Mouse (Mus musculus): ENCODE measurements around the gene Draxin. TPM values are rescaled to one million over a fixed set of nuclear protein-coding genes. Genes with fewer than 3 reads are reported as not detected.

Gene Draxin
- polyA plus RNA-seq, 1 experiment from 2014 or later, result 15.7 TPM

- H3K9me3 ChIP-seq, result no peaks in the 10 kb centered on the region
- H3K4me1 ChIP-seq, result peaks cover 41% of the 10 kb centered on the region
- ATAC-seq (replicated peaks), result no peak
- peaks cover 61% of the 10 kb centered on the region for H3K27me3 ChIP-seq (replicated peaks)
- no peak overlapping the region for H3K9ac ChIP-seq
- under 1% methylated on average over 16 of the region's 16 CpGs for WGBS
- H3K4me2 ChIP-seq, result peak overlapping the region; percentile 53
- H3K4me3 ChIP-seq, result peak overlapping the region; percentile 29
- no peaks in the 10 kb centered on the region for H3K36me3 ChIP-seq (replicated peaks)
- H3K27ac ChIP-seq, result no peak overlapping the region
Measured at GRCm38 (mm10) chr4:148164461-148164860, 34.0 kb upstream of the Draxin start.

DNA sequence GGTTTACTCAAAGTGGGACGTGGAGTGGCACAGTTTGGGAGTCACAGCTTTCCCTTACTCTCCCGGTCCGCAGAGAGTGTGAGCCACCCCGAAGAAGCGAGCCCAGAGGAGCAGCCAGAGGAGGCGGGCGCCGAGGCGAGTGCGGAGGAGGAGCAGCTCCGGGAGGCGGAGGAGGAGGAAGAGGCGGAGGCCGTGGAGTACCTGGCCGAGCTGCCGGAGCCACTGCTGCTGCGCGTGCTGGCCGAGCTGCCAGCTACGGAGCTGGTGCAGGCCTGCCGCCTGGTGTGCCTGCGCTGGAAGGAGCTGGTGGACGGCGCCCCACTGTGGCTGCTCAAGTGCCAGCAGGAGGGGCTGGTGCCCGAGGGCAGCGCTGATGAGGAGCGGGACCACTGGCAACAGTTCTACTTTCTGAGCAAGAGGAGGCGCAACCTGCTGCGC, 33.5 kb upstream of the Draxin start:
- peaks cover 39% of the 10 kb centered on the region for H3K4me1 ChIP-seq
- no peak for ATAC-seq (replicated peaks)
- under 1% methylated on average over 29 of the region's 29 CpGs for WGBS

GRCm38 (mm10) chr4:148160436-148161390, 30.2 kb upstream of the Draxin start, which contains the start of the genes Fbxo44 and Fbxo2:
Gene Fbxo44 (minus strand): TSS chr4:148160482.
Gene Fbxo2 (plus strand): TSS chr4:148160621.
- peak; percentile 77 for ATAC-seq (replicated peaks)
- Histone ChIP-seq H3K27me3 (replicated peaks) (peaks cover 44% of the 10 kb centered on the region), H3K9me3 (no peaks in the 10 kb centered on the region), H3K9ac (peak within 1 kb of the TSS; percentile 84), H3K4me1 (peaks cover 47% of the 10 kb centered on the region), H3K4me2 (peak within 1 kb of the TSS; percentile 94), H3K27ac (peak within 1 kb of the TSS; percentile 90), H3K4me3 (peak within 1 kb of the TSS; percentile 79), H3K36me3 (replicated peaks) (peaks cover 13% of the 10 kb centered on the region)
- WGBS, result under 1% methylated on average over 43 of the region's 43 CpGs

More for the DNA sequence above, 33.5 kb upstream of the Draxin start:
- H3K4me3 ChIP-seq, result peak overlapping the region; percentile 29
- no peaks in the 10 kb centered on the region for H3K36me3 ChIP-seq (replicated peaks)
- no peaks in the 10 kb centered on the region for H3K9me3 ChIP-seq
- H3K9ac ChIP-seq, result peak overlapping the region; percentile 20; the same call in 1 of the 2 replicates
- H3K27me3 ChIP-seq (replicated peaks), result peaks cover 59% of the 10 kb centered on the region
- no peak overlapping the region for H3K27ac ChIP-seq
- peak overlapping the region; percentile 53 for H3K4me2 ChIP-seq

- Histone ChIP-seq H3K27ac (peak overlapping the region; percentile 90), H3K27me3 (replicated peaks) (peaks cover 35% of the 10 kb centered on the region), H3K9ac (peak overlapping the region; percentile 84), H3K4me1 (peaks cover 41% of the 10 kb centered on the region), H3K9me3 (no peaks in the 10 kb centered on the region), H3K4me2 (peak overlapping the region; percentile 94), H3K36me3 (replicated peaks) (peaks cover 16% of the 10 kb centered on the region), H3K4me3 (peak overlapping the region; percentile 79)
- under 1% methylated on average over 50 of the region's 55 CpGs for WGBS
- ATAC-seq (replicated peaks), result peak; percentile 87
Measured at GRCm38 (mm10) chr4:148159544-148160435, 29.3 kb upstream of the Draxin start.

DNA sequence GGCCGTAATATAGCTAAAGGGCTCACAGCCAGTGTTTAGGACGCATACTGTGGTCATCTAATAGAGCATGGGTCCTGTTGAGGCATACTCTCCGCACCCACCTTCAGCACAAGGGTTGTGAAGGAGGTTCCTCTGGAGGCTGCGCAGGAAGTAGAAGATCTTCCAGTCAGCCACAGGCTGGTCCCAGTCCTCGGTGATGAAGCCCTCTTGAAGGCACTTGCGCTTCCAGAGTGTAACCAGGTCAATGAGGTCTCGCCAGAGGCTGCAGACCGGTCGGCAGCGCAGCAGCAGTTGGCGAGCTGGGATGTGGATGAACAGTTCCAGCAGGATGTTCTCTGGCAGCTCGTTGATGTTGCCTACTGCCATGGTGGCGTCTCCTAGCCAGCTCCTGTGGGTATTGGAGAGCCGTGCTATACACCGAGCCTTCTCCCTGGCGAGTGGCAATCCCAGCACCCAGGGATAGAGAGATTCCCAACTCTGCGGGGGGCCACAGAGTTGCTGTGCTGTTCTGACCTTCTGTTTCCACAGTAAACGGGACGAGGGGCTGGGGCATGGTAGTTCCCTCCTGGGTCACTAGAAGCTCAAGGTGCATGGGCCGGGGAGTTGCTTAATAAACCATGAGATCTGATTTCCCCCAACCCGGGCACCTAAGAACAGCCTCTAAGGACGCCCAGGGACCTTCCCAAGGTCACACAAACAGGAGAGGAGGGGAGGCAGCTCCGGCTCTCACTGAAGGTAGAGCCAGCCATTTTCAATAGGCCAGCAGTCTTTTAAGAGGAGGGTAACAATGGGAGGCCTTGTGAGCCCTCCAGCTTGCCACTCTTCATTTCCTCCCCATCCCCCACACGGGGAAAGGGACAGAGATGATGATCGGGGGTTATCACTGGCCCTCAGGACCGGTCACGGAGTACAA, 28.2 kb upstream of the Draxin start:
- Histone ChIP-seq H3K4me2 (peak overlapping the region; percentile 94), H3K27ac (peak overlapping the region; percentile 90), H3K36me3 (replicated peaks) (peaks cover 16% of the 10 kb centered on the region), H3K27me3 (replicated peaks) (peaks cover 25% of the 10 kb centered on the region), H3K4me3 (peak overlapping the region; percentile 79), H3K4me1 (peaks cover 31% of the 10 kb centered on the region), H3K9me3 (no peaks in the 10 kb centered on the region), H3K9ac (peak overlapping the region; percentile 84)
- WGBS, result 22% methylated on average over 27 of the region's 27 CpGs
- ATAC-seq (replicated peaks), result peak; percentile 5; the same call in 1 of the 2 replicates

DNA sequence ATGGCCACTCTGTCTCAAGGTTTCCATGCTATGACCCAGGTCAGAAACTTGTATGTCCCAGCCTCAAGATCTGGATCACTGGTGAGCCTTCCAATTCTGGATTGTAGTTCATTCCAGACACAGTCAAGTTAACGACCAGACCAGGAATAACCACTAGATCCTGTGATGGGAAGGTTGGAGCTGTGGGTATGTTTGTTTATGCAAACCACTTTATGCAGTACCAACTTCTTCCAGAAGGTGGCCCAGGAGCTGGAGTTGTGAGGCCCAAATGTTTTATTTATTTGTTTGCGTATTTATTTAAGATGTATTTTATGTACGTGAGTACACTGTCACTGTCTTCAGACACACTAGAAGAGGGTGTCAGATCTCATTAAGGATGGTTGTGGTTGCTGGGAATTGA, 24.5 kb upstream of the Draxin start:
- H3K27me3 ChIP-seq (replicated peaks), result no peaks in the 10 kb centered on the region
- H3K4me1 ChIP-seq, result peaks cover 29% of the 10 kb centered on the region
- no peaks in the 10 kb centered on the region for H3K9me3 ChIP-seq
- 47% methylated on average over 3 of the region's 3 CpGs for WGBS
- no peak for ATAC-seq (replicated peaks)
- H3K36me3 ChIP-seq (replicated peaks), result peaks cover 16% of the 10 kb centered on the region
- no peak overlapping the region for H3K9ac ChIP-seq
- no peak overlapping the region for H3K27ac ChIP-seq
- H3K4me3 ChIP-seq, result no peak overlapping the region
- no peak overlapping the region for H3K4me2 ChIP-seq

GRCm38 (mm10) chr4:148154006-148154405, 23.5 kb upstream of the Draxin start:
- no peak overlapping the region for H3K4me2 ChIP-seq
- H3K27me3 ChIP-seq (replicated peaks), result no peaks in the 10 kb centered on the region
- H3K4me3 ChIP-seq, result no peak overlapping the region
- no peak overlapping the region for H3K27ac ChIP-seq
- 95% methylated on average over 4 of the region's 4 CpGs for WGBS
- H3K9me3 ChIP-seq, result no peaks in the 10 kb centered on the region
- no peak for ATAC-seq (replicated peaks)
- H3K9ac ChIP-seq, result no peak overlapping the region
- peaks cover 16% of the 10 kb centered on the region for H3K36me3 ChIP-seq (replicated peaks)
- H3K4me1 ChIP-seq, result peaks cover 29% of the 10 kb centered on the region

DNA sequence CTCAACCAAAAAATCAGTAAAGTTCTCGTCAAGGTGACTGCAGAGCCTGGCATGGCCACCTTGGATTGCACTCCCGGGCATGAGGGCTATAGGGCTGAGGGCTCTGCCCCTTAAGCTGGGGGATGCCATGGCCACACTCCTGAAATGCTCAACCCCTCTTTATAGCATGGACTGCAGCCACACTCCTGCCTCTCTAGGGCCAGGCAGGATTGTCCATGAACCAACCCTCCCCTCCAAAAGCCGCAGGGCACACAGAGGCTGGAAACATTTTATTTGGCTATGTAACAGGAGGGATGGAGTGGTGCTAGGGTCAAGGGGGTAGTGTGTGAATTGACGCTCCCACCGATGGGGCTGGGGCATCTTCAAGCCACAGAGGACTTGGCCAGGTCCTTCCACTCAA, 22.0 kb upstream of the Draxin start:
- H3K9ac ChIP-seq, result no peak overlapping the region; the same call in 1 of the 2 replicates
- no peak overlapping the region for H3K4me2 ChIP-seq
- WGBS, result 80% methylated on average over 5 of the region's 5 CpGs
- no peak overlapping the region for H3K4me3 ChIP-seq
- 0 out of 2 replicates have a peak, but pooled peaks have one; percentile 14 for ATAC-seq (replicated peaks)
- H3K27me3 ChIP-seq (replicated peaks), result no peaks in the 10 kb centered on the region
- H3K36me3 ChIP-seq (replicated peaks), result peaks cover 16% of the 10 kb centered on the region
- H3K9me3 ChIP-seq, result no peaks in the 10 kb centered on the region
- peak overlapping the region; percentile 90 for H3K27ac ChIP-seq
- H3K4me1 ChIP-seq, result peaks cover 17% of the 10 kb centered on the region

DNA sequence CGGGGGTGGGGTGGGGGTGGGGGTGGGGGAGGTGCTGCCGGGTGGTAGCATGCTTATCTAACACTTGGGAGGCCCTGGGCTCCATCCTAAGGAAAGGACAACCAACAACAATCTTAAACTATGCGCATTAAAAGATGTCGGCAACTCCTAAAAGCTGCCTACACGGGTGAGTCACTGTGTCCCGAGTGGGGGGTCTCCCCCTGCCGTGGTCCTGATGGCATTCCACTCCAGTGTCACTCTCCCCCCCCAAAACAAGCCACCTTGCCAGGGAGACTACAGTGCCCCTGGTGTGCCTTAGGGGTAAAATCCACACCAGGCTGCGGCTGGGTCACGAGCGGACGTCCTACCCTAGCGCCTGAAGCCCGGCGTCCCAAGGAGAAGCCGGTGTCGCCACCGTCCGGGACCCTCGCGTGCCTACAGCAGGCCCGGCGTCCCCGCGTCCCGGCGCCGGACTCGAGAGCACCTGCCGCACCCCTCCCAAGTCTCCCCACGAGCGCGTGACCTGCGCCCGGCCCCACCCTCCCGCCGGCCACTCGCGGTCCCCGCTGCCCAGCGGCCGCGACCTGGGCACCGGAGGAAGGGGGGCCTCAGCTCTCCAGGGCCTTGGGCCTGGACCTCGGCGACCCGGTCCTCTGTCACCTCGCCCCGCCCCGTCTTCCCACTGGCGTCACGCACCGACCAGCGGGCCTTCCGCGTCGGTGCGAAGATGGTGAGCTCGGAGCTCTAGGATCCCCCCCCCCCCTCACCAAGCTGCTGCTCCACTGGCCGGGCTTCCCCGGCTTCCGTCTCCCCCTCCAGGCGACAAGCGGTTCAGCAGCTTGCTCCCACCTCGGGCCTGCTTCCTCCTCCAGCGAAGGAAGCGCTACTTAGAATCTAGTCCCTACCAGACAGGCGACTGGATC, 21.0 kb upstream of the Draxin start, which contains the start of gene Fbxo6:
TSS of gene Fbxo6 (minus strand) at position 874 of the 902 bp plus-strand sequence.
- Histone ChIP-seq H3K36me3 (replicated peaks) (peaks cover 17% of the 10 kb centered on the region), H3K4me2 (peak within 1 kb of the TSS; percentile 98), H3K4me3 (peak within 1 kb of the TSS; percentile 51), H3K4me1 (peaks cover 8% of the 10 kb centered on the region), H3K9me3 (no peaks in the 10 kb centered on the region), H3K27me3 (replicated peaks) (no peaks in the 10 kb centered on the region), H3K27ac (peak within 1 kb of the TSS; percentile 90), H3K9ac (peak within 1 kb of the TSS; percentile 77)
- under 1% methylated on average over 65 of the region's 67 CpGs for WGBS
- peak; percentile 89 for ATAC-seq (replicated peaks)

- H3K9ac ChIP-seq, result no peak overlapping the region
Measured at GRCm38 (mm10) chr4:148150953-148151266, 20.4 kb upstream of the Draxin start.

More at GRCm38 (mm10) chr4:148150953-148151266, 20.4 kb upstream of the Draxin start:
- peaks cover 11% of the 10 kb centered on the region for H3K36me3 ChIP-seq (replicated peaks)
- peak overlapping the region; percentile 51 for H3K4me3 ChIP-seq
- H3K4me2 ChIP-seq, result peak overlapping the region; percentile 98
- H3K27ac ChIP-seq, result peak overlapping the region; percentile 90; the same call in 1 of the 2 replicates
- no peaks in the 10 kb centered on the region for H3K27me3 ChIP-seq (replicated peaks)
- H3K4me1 ChIP-seq, result peaks cover 8% of the 10 kb centered on the region
- no peaks in the 10 kb centered on the region for H3K9me3 ChIP-seq
- no peak for ATAC-seq (replicated peaks)
- WGBS, result 50% methylated on average over 3 of the region's 3 CpGs
